Mouse (Mus musculus) liver, adult 2 months (tissue): ENCODE data around the gene Col12a1. TPM values are rescaled to one million over a fixed set of nuclear protein-coding genes. Genes with fewer than 3 reads are reported as not detected.

Experiments used
- DNase-seq: peaks from one replicate; pipeline ENCODE4 v3.0.0-alpha.2; 2011; ENCODE audit warnings: low read depth, low spot score; ENCODE audit errors: extremely low read depth
- H3K27ac ChIP-seq: fragments of 200-500 bp; replicated peaks from 2 replicates; pipeline ENCODE4 v1.5.1; 2012; ENCODE audit warnings: low read depth, mild to moderate bottlenecking, control low read depth, inconsistent platforms, low read length; ENCODE audit not compliant: insufficient read depth
- H3K27me3 ChIP-seq: fragments of 200-500 bp; 2 replicates; pipeline ENCODE4 v1.6.1; 2012; ENCODE audit warnings: mild to moderate bottlenecking, moderate library complexity, low read length, inconsistent platforms; ENCODE audit not compliant: control insufficient read depth, insufficient read depth
- H3K36me3 ChIP-seq: fragments of 200-500 bp; 2 replicates; pipeline ENCODE4 v1.6.1; 2012; ENCODE audit warnings: low read length, inconsistent platforms; ENCODE audit not compliant: control insufficient read depth, insufficient read depth
- H3K4me1 ChIP-seq: fragments of 200-500 bp; 2 replicates; pipeline ENCODE4 v1.6.1; 2011; ENCODE audit warnings: low read length; ENCODE audit not compliant: control insufficient read depth, insufficient read depth
- H3K4me3 ChIP-seq: fragments of 200-500 bp; 2 replicates; pipeline ENCODE4 v1.5.1; 2011; ENCODE audit warnings: low read depth, mild to moderate bottlenecking, control low read depth, low read length, moderate library complexity; ENCODE audit not compliant: insufficient read depth
- H3K79me2 ChIP-seq: fragments of 200-500 bp; 2 replicates; pipeline ENCODE4 v1.6.1; 2012; ENCODE audit warnings: inconsistent platforms, mild to moderate bottlenecking, low read length, moderate library complexity; ENCODE audit not compliant: control insufficient read depth, insufficient read depth
- H3K9ac ChIP-seq: fragments of 200-500 bp; 2 replicates; pipeline ENCODE4 v1.6.1; 2012; ENCODE audit warnings: low read depth, mild to moderate bottlenecking, control low read depth, inconsistent platforms, low read length
- CTCF ChIP-seq: fragments of 200-500 bp; IDR thresholded peaks from 2 replicates; pipeline ENCODE4 v1.5.1; 2011; ENCODE audit warnings: low read depth, low read length, control low read depth
- POLR2A ChIP-seq: fragments of 200-500 bp; IDR thresholded peaks from 2 replicates; pipeline ENCODE4 v1.6.1; 2011; ENCODE audit warnings: low read length, control low read depth; ENCODE audit not compliant: insufficient read depth; ENCODE audit errors: extremely low read depth
- WGBS: fragments of 180-500 bp; shearing (Covaris S2); methylation state at CpG from one replicate; pipeline ENCODE4 v1.1.7; 2018; 5-methylcytosine and 5-hydroxymethylcytosine counted together
- polyA plus RNA-seq: library from polyadenylated mRNA; depleted of rRNA; stranded (reverse); fragments of >200 nt; gene quantifications from 2 replicates; pipeline ENCODE4 v1.2.3, GENCODE M21; 2012; rRNA removed
- total RNA-seq: library from RNA; depleted of rRNA; stranded (reverse); fragments of >200 nt; gene quantifications from 2 replicates; pipeline ENCODE4 v1.2.3, GENCODE M21; 2014; rRNA removed

The Col12a1 gene
- total and polyA plus RNA-seq, 2 experiments = 1.0 to 1.8 TPM

DNA sequence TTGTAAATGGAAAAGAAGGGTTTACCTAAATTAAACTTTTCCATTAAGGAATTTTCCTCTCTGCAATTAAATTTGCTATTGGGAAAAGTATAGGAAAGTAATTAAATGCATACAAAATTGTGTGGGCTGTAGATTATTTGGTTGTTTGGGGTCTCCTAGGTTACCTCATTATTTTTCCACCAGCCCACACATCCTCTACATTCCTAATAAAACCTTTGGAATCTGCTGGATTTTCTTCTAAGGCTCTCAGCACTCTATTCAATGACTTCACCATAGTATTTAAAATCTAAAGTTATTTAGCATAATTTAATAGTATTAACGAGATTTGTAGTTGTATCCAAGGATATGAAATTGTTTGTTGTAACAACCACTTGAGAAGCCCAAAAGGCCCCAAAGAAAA, 120.1 kb downstream of the Col12a1 start:
- Histone ChIP-seq H3K4me1 (peaks cover 3% of the 10 kb centered on the region; the same call in 1 of the 2 replicates), H3K79me2 (no peaks in the 10 kb centered on the region), H3K27me3 (no peaks in the 10 kb centered on the region), H3K36me3 (no peaks in the 10 kb centered on the region), H3K9ac (no peak overlapping the region), H3K27ac (no peak overlapping the region), H3K4me3 (no peak overlapping the region)
- DNase-seq = no peak
- 63% methylated on average over 1 of the region's 1 CpGs for WGBS
- TF ChIP-seq POLR2A (no peak), CTCF (no peak)

DNA sequence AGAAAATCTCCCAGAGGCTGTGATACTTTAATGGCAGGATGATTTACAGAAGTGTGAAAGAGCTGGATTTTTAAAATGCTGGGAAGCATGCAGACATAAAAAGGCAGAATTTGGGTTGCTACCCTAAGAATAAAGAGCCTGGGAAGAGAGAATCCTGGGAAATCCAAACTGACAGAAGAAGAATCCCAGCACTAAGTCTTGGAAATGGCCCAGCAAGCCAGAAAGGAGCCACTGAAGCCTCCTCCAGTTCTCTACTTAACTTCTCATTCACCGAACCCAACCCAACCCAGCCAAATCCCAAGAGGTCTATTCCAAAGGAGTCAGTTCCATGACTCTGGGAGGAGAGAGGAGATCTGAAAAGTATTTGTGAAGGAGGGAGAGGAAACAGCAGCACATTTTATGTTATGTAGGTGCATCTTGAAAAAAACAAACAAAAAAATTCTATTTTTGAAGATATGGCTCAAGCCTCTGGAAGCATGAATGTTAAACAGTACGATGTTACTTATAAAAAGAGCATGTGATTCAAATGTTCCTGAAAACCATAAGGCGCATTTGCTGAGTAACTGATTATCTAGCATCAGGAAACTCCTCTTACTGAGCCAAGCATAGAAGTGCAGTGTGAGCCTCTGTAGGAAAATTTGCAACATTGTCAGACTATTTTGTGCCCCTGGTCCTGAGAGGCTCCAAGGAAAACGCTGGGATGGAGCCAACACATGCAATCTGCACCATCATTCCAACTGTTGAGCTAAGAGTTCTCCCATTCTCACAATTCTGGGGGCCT, 132.0 kb downstream of the Col12a1 start:
- 82% methylated on average over 4 of the region's 4 CpGs for WGBS
- H3K27me3 ChIP-seq = no peaks in the 10 kb centered on the region
- no peaks in the 10 kb centered on the region for H3K4me1 ChIP-seq
- no peak overlapping the region for H3K27ac ChIP-seq
- no peaks in the 10 kb centered on the region for H3K36me3 ChIP-seq
- H3K79me2 ChIP-seq = no peaks in the 10 kb centered on the region
- no peak for DNase-seq
- no peak overlapping the region for H3K4me3 ChIP-seq
- no peak overlapping the region for H3K9ac ChIP-seq
- TF ChIP-seq CTCF = no peak
- no peak for TF ChIP-seq POLR2A

DNA sequence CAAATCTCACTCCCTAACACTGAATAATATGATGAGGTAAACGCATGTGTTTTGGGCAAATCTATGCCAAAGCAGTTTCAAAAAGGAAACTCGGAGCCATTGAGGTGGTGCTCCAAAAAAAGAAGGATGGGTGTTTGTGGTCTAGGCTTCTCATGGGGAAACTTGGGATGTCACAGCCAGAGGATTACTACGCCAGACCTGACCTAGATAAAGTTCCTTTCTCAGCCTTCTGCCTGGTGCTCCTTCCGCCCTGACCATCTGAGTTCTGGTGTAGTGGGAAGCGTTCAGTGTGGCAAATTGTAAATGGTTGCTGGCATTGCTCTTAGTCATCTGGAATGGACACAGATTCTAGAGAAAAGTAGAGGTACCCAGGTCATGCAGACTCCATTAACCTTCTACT, 151.8 kb downstream of the Col12a1 start:
- H3K4me3 ChIP-seq = no peak overlapping the region
- H3K9ac ChIP-seq = no peak overlapping the region
- DNase-seq = no peak
- no peaks in the 10 kb centered on the region for H3K36me3 ChIP-seq
- WGBS = 85% methylated on average over 5 of the region's 5 CpGs
- no peaks in the 10 kb centered on the region for H3K79me2 ChIP-seq
- no peaks in the 10 kb centered on the region for H3K4me1 ChIP-seq
- TF ChIP-seq CTCF = no peak
- no peak for TF ChIP-seq POLR2A
- no peak overlapping the region for H3K27ac ChIP-seq
- H3K27me3 ChIP-seq = no peaks in the 10 kb centered on the region

DNA sequence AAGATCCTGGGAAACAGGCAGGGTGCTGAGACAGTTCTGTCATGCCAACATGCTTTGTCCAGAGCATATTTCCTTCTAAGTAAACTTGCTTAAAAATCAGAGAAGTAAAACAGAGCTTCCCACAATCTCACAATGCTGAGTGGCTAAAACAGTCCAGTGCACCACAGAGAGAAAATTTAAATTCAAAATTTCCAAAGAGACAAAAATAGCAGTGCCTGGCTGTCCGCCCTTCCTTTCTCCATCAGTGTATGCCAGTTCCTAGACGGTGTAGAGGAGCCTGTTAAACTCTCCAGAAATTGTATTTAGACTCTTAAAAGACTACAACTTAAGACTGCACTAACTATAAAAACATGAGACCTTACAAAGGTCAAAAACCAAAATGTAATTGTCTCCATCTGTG, 165.3 kb downstream of the Col12a1 start:
- no peak for DNase-seq
- H3K9ac ChIP-seq = no peak overlapping the region
- no peaks in the 10 kb centered on the region for H3K36me3 ChIP-seq
- no peak overlapping the region for H3K27ac ChIP-seq
- TF ChIP-seq POLR2A (no peak), CTCF (no peak)
- 85% methylated on average over 2 of the region's 2 CpGs for WGBS
- no peak overlapping the region for H3K4me3 ChIP-seq
- H3K4me1 ChIP-seq = no peaks in the 10 kb centered on the region
- no peaks in the 10 kb centered on the region for H3K79me2 ChIP-seq
- H3K27me3 ChIP-seq = no peaks in the 10 kb centered on the region

Other genes with a start within 250 kb of the Col12a1 start
- 458 and 539 TPM in 2 replicates for gene Cox7a2, start 41.0 kb upstream of the Col12a1 start, total RNA-seq
- gene Cox7a2, start 41.0 kb upstream of the Col12a1 start, polyA plus RNA-seq = 163 and 249 TPM in 2 replicates
- 150 and 156 TPM in 2 replicates for gene Tmem30a, start 74.7 kb upstream of the Col12a1 start, total RNA-seq
- gene Tmem30a, start 74.7 kb upstream of the Col12a1 start, polyA plus RNA-seq = 54.0 and 58.9 TPM in 2 replicates